Mouse (Mus musculus): ENCODE data around the gene Lad1.

GRCm38 (mm10) chr1:135834206-135834859 is 15.9 kb downstream of the Lad1 start:
- no peak for TF ChIP-seq CTCF (IDR thresholded peaks at IDR 0.05; ENCODE audit: borderline replicate concordance, insufficient read depth, low read length)
- no peak for TF ChIP-seq POLR2A (IDR thresholded peaks at IDR 0.05; ENCODE audit: low read depth, low read length)
